Mouse (Mus musculus): ENCODE data around the gene Mipep.

Gene Mipep

GRCm38 (mm10) chr14:60784427-60785315, at the start of gene Mipep:
Gene Mipep (plus strand): TSS chr14:60784573.
- peak; percentile 90 for DNase-seq (ENCODE audit: extremely low spot score, low spot score)

GRCm38 (mm10) chr14:60735206-60735605, 49.2 kb upstream of the Mipep start:
- no peak for DNase-seq (ENCODE audit: extremely low spot score, low spot score)

DNA sequence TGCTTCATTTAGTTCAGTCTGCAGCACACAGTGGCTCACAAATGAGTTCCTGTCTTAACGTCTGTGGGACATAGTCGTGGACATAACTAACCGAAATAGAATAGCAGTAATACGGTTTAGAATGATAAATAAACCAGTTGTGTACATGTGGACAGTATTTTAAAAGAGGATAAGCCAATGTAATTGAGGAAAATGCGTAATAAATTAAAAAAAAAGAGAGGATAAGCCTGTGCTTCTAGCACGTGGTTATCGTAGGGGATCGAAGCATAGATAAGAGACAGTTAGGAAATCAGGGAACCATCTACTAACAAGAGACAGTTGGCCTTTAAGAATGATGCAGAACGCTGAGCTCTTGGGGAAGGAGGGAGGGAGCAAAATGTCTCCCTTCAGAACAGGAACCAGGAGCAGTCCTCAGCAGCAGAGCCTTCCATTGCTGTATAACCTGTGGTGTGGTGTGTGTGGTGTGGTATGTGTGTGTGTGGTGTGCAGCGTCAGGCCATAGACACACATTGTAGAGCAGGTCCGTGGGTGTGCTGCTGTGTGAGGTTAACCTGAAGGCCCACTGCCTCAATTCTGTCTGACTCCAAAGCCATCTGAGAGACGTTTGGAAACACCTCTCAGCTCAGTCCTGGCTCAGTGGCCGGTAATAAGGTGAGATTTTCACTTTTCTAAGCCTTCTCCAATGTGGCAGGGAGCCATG, 48.4 kb upstream of the Mipep start:
- DNase-seq (ENCODE audit: extremely low spot score, low spot score): no peak

DNA sequence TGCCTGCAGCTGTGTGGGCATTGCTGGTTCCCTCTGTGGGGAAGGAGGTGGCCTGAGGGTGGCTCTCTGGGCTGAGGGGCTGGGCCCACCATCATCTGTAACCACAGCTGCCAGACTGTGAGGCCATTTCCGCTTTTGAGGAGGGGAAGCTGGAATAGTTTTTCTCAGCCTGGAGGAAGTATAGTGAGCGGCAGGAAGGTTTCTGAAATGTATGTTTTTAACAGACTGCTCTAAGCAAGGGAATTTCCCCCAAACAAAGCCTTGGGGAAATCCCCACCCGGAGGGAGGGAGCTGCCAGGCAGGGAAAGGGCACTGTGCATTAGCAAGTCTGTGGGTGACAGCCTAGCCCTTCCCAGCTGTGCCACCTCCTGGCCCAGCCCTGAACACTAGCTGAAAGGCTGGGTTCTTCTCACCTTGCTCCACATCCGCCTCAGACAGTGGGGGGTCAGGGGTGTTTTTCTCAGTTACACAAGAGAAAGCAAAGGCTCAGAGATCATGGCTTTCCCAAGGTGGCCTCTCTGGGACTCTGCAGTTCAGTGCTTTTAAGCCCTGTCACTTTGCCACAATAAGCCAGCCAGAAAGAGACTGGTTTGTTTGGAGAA, 47.7 kb upstream of the Mipep start:
- DNase-seq (ENCODE audit: extremely low spot score, low spot score): peak; percentile 32

GRCm38 (mm10) chr14:60737202-60737611, 47.2 kb upstream of the Mipep start:
- no peak for DNase-seq (ENCODE audit: extremely low spot score, low spot score)

GRCm38 (mm10) chr14:60738434-60738938, 45.9 kb upstream of the Mipep start:
- DNase-seq (ENCODE audit: extremely low spot score, low spot score): no peak

- DNase-seq (ENCODE audit: extremely low spot score, low spot score): no peak
Measured at GRCm38 (mm10) chr14:60739155-60739554, 45.2 kb upstream of the Mipep start.

GRCm38 (mm10) chr14:60739616-60740015, 44.8 kb upstream of the Mipep start:
- DNase-seq (ENCODE audit: extremely low spot score, low spot score): no peak

DNA sequence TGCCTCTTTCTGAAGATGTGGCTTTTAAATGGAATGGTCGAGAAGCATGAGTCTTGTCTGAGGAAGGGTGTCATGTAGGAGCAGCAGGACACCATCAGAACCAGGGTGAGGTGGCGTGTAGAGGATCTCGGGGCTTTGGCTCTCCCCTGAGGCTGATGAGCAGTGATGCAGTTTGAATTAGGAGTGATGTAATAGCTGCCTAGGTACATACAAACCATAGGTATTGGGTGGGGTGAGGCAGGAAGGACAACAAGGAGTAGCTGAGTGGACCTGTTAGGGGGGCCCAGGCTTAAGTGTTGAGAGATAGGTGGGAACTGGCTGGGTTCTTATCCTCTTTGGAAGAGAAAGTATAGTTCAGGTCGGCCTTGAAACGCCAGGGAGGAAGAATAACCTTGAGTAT, 43.9 kb upstream of the Mipep start:
- DNase-seq (ENCODE audit: extremely low spot score, low spot score): no peak

- no peak for DNase-seq (ENCODE audit: extremely low spot score, low spot score)
Measured at GRCm38 (mm10) chr14:60741033-60741432, 43.3 kb upstream of the Mipep start.

GRCm38 (mm10) chr14:60741490-60741981, 42.8 kb upstream of the Mipep start:
- no peak for DNase-seq (ENCODE audit: extremely low spot score, low spot score)

DNA sequence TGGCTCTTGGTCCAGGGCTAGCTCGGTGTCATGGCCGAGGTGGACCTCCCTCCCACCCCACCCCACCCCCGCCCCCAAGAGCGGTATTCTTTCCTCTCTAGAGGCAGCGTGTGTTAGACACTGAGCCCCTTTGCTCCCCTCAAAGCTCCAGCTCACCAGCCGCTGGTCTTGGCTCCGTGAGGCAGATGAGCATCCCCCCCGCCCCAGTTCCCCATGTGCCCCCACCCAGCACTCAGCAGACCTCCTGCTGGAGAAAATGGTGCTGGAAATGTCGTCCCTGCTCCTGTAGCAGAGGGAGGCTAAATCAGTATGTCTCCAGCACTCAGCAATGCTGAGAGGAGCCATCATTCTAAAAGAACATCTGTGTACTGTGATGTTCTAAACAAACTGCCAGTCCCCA, 40.7 kb upstream of the Mipep start:
- DNase-seq (ENCODE audit: extremely low spot score, low spot score): no peak

DNA sequence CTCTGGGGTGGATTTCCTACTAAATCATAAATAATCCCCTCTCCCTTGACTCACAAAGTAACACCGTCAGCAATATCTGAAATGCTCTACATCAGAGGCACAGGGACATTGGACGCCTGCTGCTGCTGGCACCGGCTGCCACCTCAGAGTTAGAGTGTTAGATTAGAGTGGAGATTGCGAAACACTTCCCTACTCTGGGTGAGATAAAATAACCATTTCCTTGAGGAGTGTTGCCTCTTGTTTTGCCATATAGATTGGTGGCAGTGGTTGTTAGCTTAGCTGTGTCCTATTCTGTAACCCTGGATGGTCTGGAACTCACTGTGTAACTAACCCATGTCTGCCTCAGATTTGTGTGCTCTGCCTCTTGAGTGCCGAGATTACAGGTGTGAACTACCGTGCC, 39.2 kb upstream of the Mipep start:
- no peak for DNase-seq (ENCODE audit: extremely low spot score, low spot score)

GRCm38 (mm10) chr14:60746141-60746540, 38.2 kb upstream of the Mipep start:
- no peak for DNase-seq (ENCODE audit: extremely low spot score, low spot score)

GRCm38 (mm10) chr14:60747154-60747870, 37.1 kb upstream of the Mipep start:
- DNase-seq (ENCODE audit: extremely low spot score, low spot score): no peak

GRCm38 (mm10) chr14:60749880-60750279, 34.5 kb upstream of the Mipep start:
- no peak for DNase-seq (ENCODE audit: extremely low spot score, low spot score)

DNA sequence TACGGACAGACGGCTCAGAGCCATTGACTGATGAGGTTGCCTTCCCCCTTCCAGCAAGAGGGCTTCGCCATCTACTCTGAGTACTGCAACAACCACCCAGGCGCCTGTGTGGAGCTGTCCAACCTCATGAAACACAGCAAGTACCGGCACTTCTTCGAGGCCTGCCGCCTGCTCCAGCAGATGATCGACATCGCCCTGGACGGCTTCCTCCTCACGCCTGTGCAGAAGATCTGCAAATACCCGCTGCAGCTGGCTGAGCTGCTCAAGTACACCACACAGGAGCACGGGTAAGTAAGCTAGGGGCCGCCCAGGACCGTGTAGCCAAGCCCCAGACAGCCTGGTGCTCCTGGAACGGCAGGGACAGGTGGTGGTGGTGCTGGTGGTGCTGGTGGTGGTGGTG, 32.8 kb upstream of the Mipep start:
- no peak for DNase-seq (ENCODE audit: extremely low spot score, low spot score)

- DNase-seq (ENCODE audit: extremely low spot score, low spot score): no peak
Measured at GRCm38 (mm10) chr14:60752892-60753800, 31.2 kb upstream of the Mipep start.

DNA sequence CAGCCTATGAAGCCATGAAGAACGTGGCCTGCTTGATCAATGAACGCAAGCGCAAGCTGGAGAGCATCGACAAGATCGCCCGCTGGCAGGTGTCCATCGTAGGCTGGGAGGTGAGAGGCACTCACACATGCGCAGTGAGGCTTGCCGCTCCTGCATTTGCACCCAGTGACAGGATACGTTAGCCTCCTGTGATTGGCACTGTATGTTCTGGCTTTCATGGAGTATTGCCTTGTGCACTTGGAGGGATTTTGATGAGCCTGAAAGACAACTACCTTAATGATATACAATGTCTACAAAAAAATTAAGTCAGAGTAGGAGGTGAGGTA, 30.6 kb upstream of the Mipep start:
- no peak for DNase-seq (ENCODE audit: extremely low spot score, low spot score)

DNA sequence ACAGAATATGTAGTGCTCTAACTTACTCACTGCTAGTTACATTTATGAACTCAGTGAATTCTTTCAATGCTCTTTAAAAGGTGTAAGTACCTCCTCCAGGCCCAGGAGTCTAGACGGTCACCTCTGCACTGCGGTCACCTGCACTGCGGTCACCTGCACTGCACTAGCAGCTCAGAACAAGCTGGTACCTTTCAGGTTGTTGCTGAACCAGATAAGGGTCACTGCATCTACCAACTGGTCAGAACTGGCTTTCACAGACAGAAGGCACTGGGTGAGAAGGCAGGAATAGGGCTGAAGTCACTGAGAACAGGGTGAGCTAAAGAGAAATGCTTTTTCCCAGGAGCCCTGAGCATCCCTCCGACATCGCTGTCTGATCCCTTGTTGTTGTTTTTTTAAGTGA, 29.7 kb upstream of the Mipep start:
- no peak for DNase-seq (ENCODE audit: extremely low spot score, low spot score)
